Mouse (Mus musculus): ENCODE measurements at regions not wholly inside any gene's neighbourhood (a gene's known extent, or its start where the extent isn't known, plus 50 kb on each side); places are given as distances from the start of the nearest gene placed in this dataset.

DNA sequence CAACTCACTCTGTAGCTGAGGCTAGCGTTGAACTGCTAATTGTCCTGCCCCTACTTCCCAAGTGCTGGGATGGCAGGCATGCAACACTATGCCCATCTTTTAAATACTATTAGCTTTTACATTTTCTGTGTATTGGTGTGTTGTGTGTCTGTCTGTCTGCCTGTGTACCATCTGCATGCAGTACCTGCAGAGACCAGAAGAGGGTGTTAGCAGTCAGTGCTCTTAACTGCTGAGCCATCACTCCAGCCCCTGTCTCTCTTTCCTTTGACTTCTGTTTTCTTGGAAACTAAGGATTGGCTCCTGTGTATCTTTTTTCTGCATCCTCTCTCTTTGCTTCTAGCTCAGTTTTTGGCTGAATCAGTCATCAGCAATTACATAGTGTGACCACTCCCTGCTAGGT, 66.8 kb upstream of the Kdm7a start:
- TF ChIP-seq POLR2A (IDR thresholded peaks at IDR 0.05; ENCODE audit: borderline replicate concordance, extremely low read depth, insufficient read depth, insufficient read length, poor library complexity, severe bottlenecking) (no peak), CTCF (IDR thresholded peaks at IDR 0.05; ENCODE audit: borderline replicate concordance, extremely low read depth, insufficient read depth, insufficient read length) (peak; percentile 22; the same call in 1 of the 2 replicates)

Data from brain, embryonic 14.5 days (tissue).